Mouse (Mus musculus): Measurements from ENCODE around the gene 4933411K16Rik. TPM values are rescaled to one million over a fixed set of nuclear protein-coding genes. Genes with fewer than 3 reads are reported as not detected.

Gene 4933411K16Rik
- polyA plus RNA-seq (2014; fragmentation: Nextera tagmentation; extraction: Ambion mirVana), result 0.18 TPM in 1 of 2 replicates, not detected in the other

DNA sequence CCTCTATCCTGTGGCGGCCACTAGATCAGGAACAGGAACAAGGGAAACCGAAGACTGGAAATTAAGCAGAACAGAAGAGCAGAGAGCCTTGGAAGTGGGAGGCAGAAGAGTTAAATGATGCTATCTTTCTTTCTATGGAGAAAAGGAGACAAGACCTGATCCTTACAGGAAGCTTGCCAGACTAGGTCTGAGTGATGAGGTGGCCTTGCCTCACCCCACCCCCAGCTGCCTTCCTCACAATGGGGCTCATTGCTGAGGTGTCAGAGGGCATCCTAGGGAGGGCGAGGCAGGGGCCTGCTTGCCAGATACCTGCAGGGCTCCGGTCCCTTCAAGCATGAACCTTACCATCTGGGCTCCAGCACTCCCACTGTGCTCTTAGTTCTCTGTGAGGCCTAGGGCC is at the start of gene 4933411K16Rik:
TSS of gene 4933411K16Rik (plus strand) at position 301 of the 400 bp plus-strand sequence.
- Histone ChIP-seq H3K9ac (no peak within 1 kb of the TSS), H3K36me3 (ENCODE audit: insufficient read depth) (no peaks in the 10 kb centered on the region), H3K9me3 (ENCODE audit: low read depth, low read length) (no peaks in the 10 kb centered on the region), H3K27me3 (ENCODE audit: insufficient read depth, low read length) (no peaks in the 10 kb centered on the region), H3K4me1 (ENCODE audit: insufficient read depth) (no peaks in the 10 kb centered on the region), H3K27ac (ENCODE audit: low read depth) (no peak within 1 kb of the TSS), H3K4me2 (no peak within 1 kb of the TSS), H3K4me3 (ENCODE audit: low read depth, low read length) (no peak within 1 kb of the TSS)
- ATAC-seq (ENCODE audit: insufficient read depth), result no peak
- DNase-seq, result no peak
- 68% methylated on average over 4 of the region's 4 CpGs for WGBS
- no peak for TF ChIP-seq CTCF (IDR thresholded peaks at IDR 0.05; ENCODE audit: low read depth)

- WGBS, result 60% methylated on average over 6 of the region's 6 CpGs
- Histone ChIP-seq H3K4me1 (ENCODE audit: insufficient read depth) (peaks cover 12% of the 10 kb centered on the region; the same call in 1 of the 2 replicates), H3K4me3 (ENCODE audit: low read depth, low read length) (no peak overlapping the region), H3K9ac (no peak overlapping the region), H3K4me2 (no peak overlapping the region), H3K36me3 (ENCODE audit: insufficient read depth) (no peaks in the 10 kb centered on the region), H3K9me3 (ENCODE audit: low read depth, low read length) (no peaks in the 10 kb centered on the region), H3K27ac (ENCODE audit: low read depth) (no peak overlapping the region), H3K27me3 (ENCODE audit: insufficient read depth, low read length) (no peaks in the 10 kb centered on the region)
- ATAC-seq (ENCODE audit: insufficient read depth) (no peak), DNase-seq (no peak)
- no peak for TF ChIP-seq CTCF (IDR thresholded peaks at IDR 0.05; ENCODE audit: low read depth)
Observed at GRCm38 (mm10) chr19:42004258-42004657, 47.8 kb upstream of the 4933411K16Rik start.

GRCm38 (mm10) chr19:42005616-42006015 is 46.4 kb upstream of the 4933411K16Rik start:
- ATAC-seq (ENCODE audit: insufficient read depth), result no peak
- H3K36me3 ChIP-seq (ENCODE audit: insufficient read depth), result no peaks in the 10 kb centered on the region
- H3K9ac ChIP-seq, result no peak overlapping the region
- H3K4me1 ChIP-seq (ENCODE audit: insufficient read depth), result peaks cover 6% of the 10 kb centered on the region; the same call in 1 of the 2 replicates
- no peak overlapping the region for H3K4me3 ChIP-seq (ENCODE audit: low read depth, low read length)
- no peak overlapping the region for H3K27ac ChIP-seq (ENCODE audit: low read depth)
- no peak for DNase-seq
- 55% methylated on average over 3 of the region's 3 CpGs for WGBS
- TF ChIP-seq CTCF (IDR thresholded peaks at IDR 0.05; ENCODE audit: low read depth), result no peak
- no peaks in the 10 kb centered on the region for H3K27me3 ChIP-seq (ENCODE audit: insufficient read depth, low read length)
- no peaks in the 10 kb centered on the region for H3K9me3 ChIP-seq (ENCODE audit: low read depth, low read length)
- no peak overlapping the region for H3K4me2 ChIP-seq

DNA sequence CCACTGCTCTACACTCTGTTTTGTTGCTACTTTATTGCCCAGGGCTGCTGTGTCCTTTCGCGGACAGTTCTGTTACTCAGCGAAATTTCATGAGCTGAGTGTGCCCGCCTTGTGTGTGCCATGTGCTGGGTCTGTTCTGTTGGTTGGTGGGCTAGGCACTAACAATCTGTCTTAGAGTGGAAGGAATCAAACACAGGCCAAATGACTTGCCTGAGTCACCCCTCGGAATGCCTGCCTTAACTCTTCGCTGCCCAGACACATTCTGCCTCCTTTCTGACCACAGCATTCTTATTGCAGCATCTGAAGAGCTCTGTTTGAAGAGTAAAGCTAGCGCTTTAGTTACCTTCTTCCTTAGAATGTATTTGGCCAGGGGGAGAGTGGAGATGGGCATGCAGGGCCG is 45.5 kb upstream of the 4933411K16Rik start:
- Histone ChIP-seq H3K4me3 (ENCODE audit: low read depth, low read length) (no peak overlapping the region), H3K9ac (no peak overlapping the region), H3K27ac (ENCODE audit: low read depth) (no peak overlapping the region), H3K9me3 (ENCODE audit: low read depth, low read length) (no peaks in the 10 kb centered on the region), H3K27me3 (ENCODE audit: insufficient read depth, low read length) (no peaks in the 10 kb centered on the region), H3K4me2 (no peak overlapping the region), H3K36me3 (ENCODE audit: insufficient read depth) (no peaks in the 10 kb centered on the region), H3K4me1 (ENCODE audit: insufficient read depth) (no peaks in the 10 kb centered on the region)
- no peak for DNase-seq
- no peak for TF ChIP-seq CTCF (IDR thresholded peaks at IDR 0.05; ENCODE audit: low read depth)
- WGBS, result 53% methylated on average over 8 of the region's 8 CpGs
- ATAC-seq (ENCODE audit: insufficient read depth), result no peak

DNA sequence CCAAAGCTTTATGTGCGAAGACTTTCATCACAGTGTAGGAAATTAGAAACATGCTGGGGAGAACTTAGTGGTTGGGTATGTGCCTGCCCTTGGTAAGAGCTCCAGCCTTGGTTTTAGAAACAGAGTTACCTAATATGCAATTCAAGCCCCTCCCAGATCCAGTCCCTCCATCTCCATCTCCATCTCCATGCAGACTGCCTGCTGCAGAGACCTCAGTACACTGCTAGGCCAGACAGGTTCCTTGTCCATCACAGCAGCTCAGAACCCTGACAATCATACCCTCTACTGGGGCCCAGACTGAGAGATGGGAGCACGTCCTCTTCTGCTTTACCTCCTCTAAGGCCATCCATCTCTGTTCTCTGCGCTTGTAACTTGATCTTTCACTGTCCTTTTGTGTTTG is 43.5 kb upstream of the 4933411K16Rik start:
- H3K36me3 ChIP-seq (ENCODE audit: insufficient read depth), result no peaks in the 10 kb centered on the region
- no peak overlapping the region for H3K9ac ChIP-seq
- no peak overlapping the region for H3K4me3 ChIP-seq (ENCODE audit: low read depth, low read length)
- H3K27me3 ChIP-seq (ENCODE audit: insufficient read depth, low read length), result no peaks in the 10 kb centered on the region
- TF ChIP-seq CTCF (IDR thresholded peaks at IDR 0.05; ENCODE audit: low read depth), result no peak
- no peaks in the 10 kb centered on the region for H3K9me3 ChIP-seq (ENCODE audit: low read depth, low read length)
- ATAC-seq (ENCODE audit: insufficient read depth), result no peak
- no peak overlapping the region for H3K4me2 ChIP-seq
- no peaks in the 10 kb centered on the region for H3K4me1 ChIP-seq (ENCODE audit: insufficient read depth)
- no peak overlapping the region for H3K27ac ChIP-seq (ENCODE audit: low read depth)
- DNase-seq, result no peak
- 43% methylated on average over 3 of the region's 3 CpGs for WGBS

DNA sequence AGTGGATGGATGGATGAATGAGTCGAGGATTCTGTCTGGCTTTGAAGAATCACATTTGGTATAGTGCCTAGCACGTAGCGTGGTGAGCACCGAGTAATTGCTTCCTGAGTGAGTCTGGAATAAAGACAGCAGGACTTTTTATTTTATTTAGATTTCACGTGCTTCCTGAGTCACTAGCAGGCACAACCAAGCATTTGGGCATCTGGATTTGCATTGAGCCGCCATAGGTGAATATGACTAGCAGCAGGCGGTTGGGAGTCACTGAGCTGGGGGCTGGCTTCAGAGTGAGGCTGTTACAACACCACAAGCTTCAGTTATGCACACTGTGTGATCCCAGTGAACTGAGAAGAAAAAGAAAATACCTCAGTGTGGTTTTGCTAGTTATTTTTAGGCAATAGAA is 43.0 kb upstream of the 4933411K16Rik start:
- no peak overlapping the region for H3K4me3 ChIP-seq (ENCODE audit: low read depth, low read length)
- no peaks in the 10 kb centered on the region for H3K36me3 ChIP-seq (ENCODE audit: insufficient read depth)
- no peak overlapping the region for H3K9ac ChIP-seq
- DNase-seq, result no peak
- H3K4me1 ChIP-seq (ENCODE audit: insufficient read depth), result no peaks in the 10 kb centered on the region
- H3K27me3 ChIP-seq (ENCODE audit: insufficient read depth, low read length), result no peaks in the 10 kb centered on the region
- no peak overlapping the region for H3K4me2 ChIP-seq
- 0 out of 2 replicates have a peak overlapping the region, but pooled peaks have one; percentile 8 for H3K27ac ChIP-seq (ENCODE audit: low read depth)
- no peak for TF ChIP-seq CTCF (IDR thresholded peaks at IDR 0.05; ENCODE audit: low read depth)
- H3K9me3 ChIP-seq (ENCODE audit: low read depth, low read length), result no peaks in the 10 kb centered on the region
- ATAC-seq (ENCODE audit: insufficient read depth), result no peak
- 29% methylated on average over 7 of the region's 7 CpGs for WGBS

DNA sequence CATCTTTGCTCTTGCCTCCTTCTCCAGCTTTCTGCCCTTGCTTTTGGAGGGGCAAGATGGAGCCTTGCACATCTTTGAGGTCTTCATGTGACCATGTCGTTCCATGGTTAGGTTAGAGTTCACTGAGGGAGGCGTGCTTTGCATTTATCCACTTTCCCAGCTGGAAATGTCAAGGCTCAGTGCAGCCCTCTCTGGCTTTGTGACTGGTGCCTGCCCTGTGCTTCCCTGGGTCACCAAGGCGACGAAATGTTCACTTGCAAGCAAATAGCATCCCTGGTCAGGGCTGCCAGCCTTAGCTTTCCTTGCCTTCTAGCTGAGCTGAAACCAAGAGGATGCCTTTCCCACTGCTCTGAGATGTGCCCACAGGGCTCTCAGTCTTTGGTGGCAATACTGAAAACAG is 41.6 kb upstream of the 4933411K16Rik start:
- DNase-seq (no peak), ATAC-seq (ENCODE audit: insufficient read depth) (no peak)
- Histone ChIP-seq H3K4me2 (no peak overlapping the region), H3K27ac (ENCODE audit: low read depth) (no peak overlapping the region), H3K4me3 (ENCODE audit: low read depth, low read length) (no peak overlapping the region), H3K9ac (no peak overlapping the region), H3K9me3 (ENCODE audit: low read depth, low read length) (no peaks in the 10 kb centered on the region), H3K4me1 (ENCODE audit: insufficient read depth) (no peaks in the 10 kb centered on the region), H3K27me3 (ENCODE audit: insufficient read depth, low read length) (no peaks in the 10 kb centered on the region), H3K36me3 (ENCODE audit: insufficient read depth) (no peaks in the 10 kb centered on the region)
- 70% methylated on average over 4 of the region's 4 CpGs for WGBS
- no peak for TF ChIP-seq CTCF (IDR thresholded peaks at IDR 0.05; ENCODE audit: low read depth)

- no peak for ATAC-seq (ENCODE audit: insufficient read depth)
- no peak overlapping the region for H3K27ac ChIP-seq (ENCODE audit: low read depth)
Observed at GRCm38 (mm10) chr19:42011123-42011522, 40.9 kb upstream of the 4933411K16Rik start.

More at GRCm38 (mm10) chr19:42011123-42011522, 40.9 kb upstream of the 4933411K16Rik start:
- Histone ChIP-seq H3K4me3 (ENCODE audit: low read depth, low read length) (no peak overlapping the region), H3K9me3 (ENCODE audit: low read depth, low read length) (no peaks in the 10 kb centered on the region), H3K27me3 (ENCODE audit: insufficient read depth, low read length) (no peaks in the 10 kb centered on the region), H3K4me2 (no peak overlapping the region), H3K4me1 (ENCODE audit: insufficient read depth) (no peaks in the 10 kb centered on the region), H3K36me3 (ENCODE audit: insufficient read depth) (no peaks in the 10 kb centered on the region), H3K9ac (no peak overlapping the region)
- no peak for TF ChIP-seq CTCF (IDR thresholded peaks at IDR 0.05; ENCODE audit: low read depth)
- no peak for DNase-seq
- 77% methylated on average over 7 of the region's 7 CpGs for WGBS
